Mouse (Mus musculus) ovary, postnatal 36 days (tissue): ENCODE results near the gene B3gnt4.

Experiments used
- DNase-seq: peaks from one replicate; pipeline ENCODE4 v3.0.0; 2022; ENCODE audit warnings: low spot score, mixed read lengths

B3gnt4 gene

GRCm38 (mm10) chr5:123525916-123526495 is 15.7 kb downstream of the B3gnt4 start:
- DNase-seq, result no peak

- peak; percentile 36 for DNase-seq
Observed at GRCm38 (mm10) chr5:123528641-123529040, 18.4 kb downstream of the B3gnt4 start.

- no peak for DNase-seq
Observed at GRCm38 (mm10) chr5:123530056-123530455, 19.8 kb downstream of the B3gnt4 start.

DNA sequence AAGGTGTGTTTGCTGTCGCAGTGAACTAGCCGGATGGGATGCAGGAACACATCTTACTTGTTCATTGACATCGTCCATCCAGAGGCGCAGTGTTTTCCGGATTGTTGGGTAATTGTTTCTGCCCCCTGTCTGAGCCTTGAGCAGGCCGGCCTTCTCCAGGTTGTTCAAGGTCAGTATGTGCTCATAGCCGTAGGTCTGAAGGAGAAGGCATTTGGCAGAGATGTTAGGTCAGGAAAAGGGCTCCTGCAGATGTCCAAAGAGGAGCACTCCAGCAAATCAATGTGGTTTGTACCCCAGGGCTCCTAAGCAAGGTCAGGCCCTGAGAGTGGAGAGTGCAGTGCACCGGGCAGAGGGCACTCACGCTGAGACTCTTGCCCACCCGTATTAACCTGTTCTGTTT is 23.5 kb downstream of the B3gnt4 start:
- DNase-seq, result peak; percentile 28

GRCm38 (mm10) chr5:123555693-123556092 is 45.4 kb downstream of the B3gnt4 start:
- no peak for DNase-seq

DNA sequence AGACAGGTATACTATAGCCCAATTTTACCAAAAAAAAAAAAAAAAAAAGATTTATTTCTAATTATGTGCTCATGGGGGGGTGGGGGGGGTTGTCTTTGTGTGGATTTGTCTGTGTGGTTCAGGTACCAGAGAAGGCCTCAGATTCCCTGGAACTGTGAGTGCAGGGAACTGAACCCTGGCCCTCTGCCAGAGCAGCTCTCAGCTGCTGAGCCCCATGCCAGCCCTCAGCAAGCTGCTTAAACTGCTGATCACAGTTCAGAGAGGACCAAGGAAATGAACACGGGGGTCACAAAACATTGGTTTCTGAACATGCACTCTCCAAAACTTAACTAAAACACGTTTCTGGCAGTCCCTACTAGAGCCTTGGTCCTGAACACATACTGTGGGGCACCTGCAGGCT is 46.2 kb downstream of the B3gnt4 start:
- DNase-seq, result peak; percentile 38

- no peak for DNase-seq
Observed at GRCm38 (mm10) chr5:123559588-123559987, 49.3 kb downstream of the B3gnt4 start.

DNA sequence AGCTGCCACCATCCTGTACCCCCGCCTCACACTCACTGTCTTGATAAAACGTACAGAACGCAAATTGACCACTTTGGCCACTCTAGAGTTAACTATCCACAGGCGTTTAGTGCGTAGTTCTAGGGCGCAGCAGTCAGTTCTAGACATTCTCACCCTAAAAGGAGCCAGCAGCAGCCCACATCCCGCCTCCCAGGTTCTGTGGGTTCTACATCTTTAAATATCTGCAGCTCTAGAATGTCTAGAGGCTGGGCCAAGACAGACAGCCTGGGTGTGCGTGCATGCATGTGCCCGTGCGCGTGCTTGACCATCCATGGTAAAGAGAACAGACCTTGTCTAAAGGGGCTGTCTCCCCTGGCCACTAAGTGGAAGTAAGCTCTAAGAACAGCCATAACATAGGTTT is 50.9 kb downstream of the B3gnt4 start:
- DNase-seq, result no peak
